Mouse (Mus musculus) mature B cell (primary cell): ENCODE measurements around the gene Zscan2.

ENCODE experiments used
- in situ Hi-C: fragments of 300-500 bp; cut with MboI; formaldehyde crosslinking; loops from 2 replicates; pipeline ENCODE4 v1.14.3; 2019

The Zscan2 gene

DNA sequence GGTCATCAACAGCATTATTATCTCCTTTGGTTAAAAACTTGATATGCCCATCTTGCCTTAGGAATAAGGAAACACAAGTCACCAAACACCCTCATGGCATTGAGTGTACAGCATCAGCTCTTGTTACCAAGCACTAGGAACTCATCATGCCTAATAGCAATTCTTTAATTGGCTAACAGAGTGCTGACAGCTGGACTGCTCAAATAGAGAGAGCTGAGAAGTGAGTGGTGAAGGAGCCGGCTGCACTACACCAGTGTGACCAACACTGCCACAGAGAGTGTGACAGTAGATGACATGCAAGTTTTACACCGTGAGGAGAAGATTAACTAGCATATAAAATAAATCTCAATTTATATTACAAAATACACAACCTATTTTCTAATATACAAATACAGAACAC is 62.4 kb downstream of the Zscan2 start:
- in situ Hi-C loops: no loop called here
